Mouse (Mus musculus) adrenal gland, postnatal 4 days (tissue): Measurements from ENCODE around the gene Tbx10. TPM values are rescaled to one million over a fixed set of nuclear protein-coding genes. Genes with fewer than 3 reads are reported as not detected.
"Not testable (repeated sequence)": the region's sequence is repeated elsewhere in the genome, so short reads cannot be mapped to it uniquely, and the experiment has no call there.

Source experiments
- DNase-seq, 2 experiments: peaks; one replicate each; pipeline ENCODE4 v3.0.0; 2021 to 2022; ENCODE audit warnings: low spot score in 2 of 2, mixed read lengths in 2 of 2
- total RNA-seq, 2 experiments: library from RNA; stranded (reverse); gene quantifications; 2 replicates each; pipeline ENCODE4 v1.2.3; 2021

Tbx10 gene
- total RNA-seq, 2 experiments from 2014 or later = 0.34 TPM; not detected in 1

DNA sequence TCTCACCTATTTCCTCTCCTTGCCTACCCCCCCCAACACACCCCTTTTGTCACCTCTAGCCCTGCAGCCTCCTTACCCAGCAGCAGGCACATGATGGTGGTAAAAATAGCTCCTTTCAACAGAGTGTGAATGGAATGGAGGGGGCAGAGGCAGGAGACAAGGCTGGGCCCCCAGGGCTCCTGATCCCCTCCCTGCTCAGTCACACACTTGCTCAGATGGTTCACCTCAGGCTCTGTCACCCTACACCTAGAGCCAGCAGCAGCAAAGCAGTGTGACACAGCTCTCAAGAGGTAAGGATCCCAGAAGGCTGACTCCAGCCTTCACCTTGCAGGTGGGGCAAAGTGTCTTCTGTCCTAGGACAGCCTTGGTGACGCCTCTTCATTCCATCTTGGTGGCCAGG, 10.6 kb downstream of the Tbx10 start, which contains the start of gene Doc2g:
TSS of gene Doc2g (plus strand) at position 202 of the 400 bp plus-strand sequence.
- no peak for DNase-seq

DNA sequence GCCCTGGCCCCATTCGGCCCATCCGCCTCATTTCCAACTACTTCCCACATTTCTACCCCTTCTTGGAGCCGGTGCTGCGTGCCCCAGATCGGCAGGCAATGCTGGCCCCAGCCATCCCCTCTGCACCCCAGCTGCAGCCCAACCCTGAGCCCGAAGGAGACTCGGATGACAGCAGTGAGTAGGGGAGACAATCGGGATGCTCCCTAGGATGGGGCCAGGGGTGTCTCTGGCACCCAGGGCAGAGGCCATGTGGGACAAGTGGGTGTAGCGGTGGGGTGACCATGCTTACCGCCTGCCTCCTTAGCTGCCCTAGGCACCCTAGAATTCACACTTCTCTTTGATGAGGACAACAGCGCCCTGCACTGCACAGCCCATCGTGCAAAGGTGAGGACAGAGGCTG, 11.1 kb downstream of the Tbx10 start:
- DNase-seq = no peak

DNA sequence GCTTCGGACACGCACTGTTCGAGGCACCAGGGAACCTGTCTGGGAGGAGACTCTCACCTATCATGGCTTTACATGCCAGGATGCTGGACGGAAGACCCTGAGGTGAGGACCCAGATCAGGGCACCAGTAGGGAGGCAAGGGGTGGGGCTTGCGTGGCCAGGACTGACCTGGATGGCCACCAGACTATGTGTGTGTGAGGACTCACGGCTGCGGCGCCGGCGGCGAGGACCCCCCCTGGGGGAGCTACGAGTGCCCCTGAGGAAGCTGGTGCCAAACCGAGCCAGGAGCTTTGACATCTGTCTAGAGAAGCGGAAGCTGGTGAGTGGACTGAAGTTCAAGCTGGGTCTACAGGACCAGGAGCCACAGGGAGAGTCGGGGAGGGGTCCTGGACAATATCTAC, 11.8 kb downstream of the Tbx10 start:
- DNase-seq = no peak

DNA sequence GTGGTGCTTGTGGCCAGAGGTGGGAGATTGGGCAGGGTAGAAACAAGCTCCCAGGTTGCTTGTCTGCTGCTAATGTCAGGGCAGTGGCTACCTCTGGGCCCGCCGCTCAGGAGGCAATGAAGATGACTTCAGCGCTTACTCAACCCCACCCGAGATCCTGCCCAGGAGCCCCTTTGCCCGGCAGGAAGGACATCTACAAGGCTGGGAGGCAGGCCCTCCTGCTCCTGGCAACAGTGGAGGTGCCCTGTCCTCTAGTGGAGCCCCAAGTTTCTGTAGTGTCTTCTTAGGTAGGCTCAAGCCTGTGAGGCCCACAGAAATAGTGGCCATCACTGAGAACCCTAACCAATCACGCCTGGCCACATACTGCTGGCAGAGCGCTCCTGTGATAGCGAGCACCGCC, 12.5 kb downstream of the Tbx10 start:
- DNase-seq = no peak

DNA sequence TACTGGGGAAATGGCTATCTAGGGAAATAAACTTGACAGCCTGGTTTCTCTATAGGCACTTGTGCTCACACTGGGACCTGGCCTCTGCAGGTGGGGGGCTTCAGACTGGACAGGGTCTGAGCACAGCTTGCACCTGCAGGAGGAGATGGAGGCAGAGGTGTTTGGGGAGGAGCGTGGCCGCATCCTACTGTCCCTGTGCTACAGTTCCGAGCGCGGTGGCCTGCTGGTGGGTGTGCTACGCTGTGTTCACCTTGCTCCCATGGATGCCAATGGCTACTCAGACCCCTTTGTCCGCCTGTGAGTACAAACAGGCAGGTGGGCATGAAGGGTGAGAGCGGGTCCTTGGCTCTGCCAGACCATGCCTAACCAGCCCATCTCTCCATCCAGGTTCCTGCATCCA, 13.4 kb downstream of the Tbx10 start:
- no peak for DNase-seq

DNA sequence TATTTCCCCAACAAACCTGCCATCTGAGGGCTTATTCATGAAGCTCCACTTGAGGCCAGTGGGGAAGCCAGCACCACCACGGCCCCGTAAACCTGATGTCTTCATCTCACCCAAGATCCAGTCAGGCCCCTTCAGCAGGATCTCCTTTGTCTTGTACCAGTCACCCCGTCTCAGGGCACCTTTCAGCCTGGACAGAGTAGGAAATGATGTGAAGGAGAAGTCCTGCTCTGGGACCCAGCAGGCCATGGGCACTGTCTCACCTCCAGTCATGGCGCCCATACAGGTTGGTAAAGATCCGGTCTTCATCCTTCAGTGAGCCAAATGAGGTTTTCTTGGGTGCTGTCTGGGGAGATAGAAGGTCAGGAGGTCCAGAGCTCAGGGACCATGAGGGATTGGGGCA, 18.5 kb downstream of the Tbx10 start:
- no peak for DNase-seq

DNA sequence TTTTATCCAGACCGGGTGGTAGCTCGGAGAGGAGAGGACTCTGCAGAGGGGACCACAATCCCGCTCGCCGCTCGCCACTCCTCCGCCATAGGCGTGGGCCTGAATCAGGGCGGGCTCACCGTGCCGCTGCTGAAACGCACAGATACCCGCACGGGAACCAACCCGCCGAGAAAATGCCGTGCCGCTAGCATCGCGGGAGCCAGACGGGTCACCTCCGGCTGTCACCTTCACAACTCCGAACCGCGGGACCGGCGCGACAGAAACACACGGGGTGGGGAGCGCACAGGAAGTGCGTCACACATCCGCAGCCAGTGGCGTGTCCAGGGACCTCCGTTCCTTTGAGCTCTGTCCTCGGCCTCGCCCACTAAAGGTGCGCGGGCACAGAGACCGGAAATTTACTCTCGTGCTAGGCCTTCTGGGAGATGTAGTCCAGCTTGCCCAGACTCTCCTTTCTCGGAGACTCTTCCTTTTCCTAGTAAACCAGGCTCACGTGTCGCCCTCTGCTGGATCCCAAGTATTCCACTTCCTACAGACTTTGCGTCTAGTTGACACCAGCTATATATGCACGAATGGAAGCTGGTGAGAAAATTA, 20.0 kb downstream of the Tbx10 start, which contains the start of gene Ndufv1:
TSS of gene Ndufv1 (minus strand) at position 375 of the 591 bp plus-strand sequence.
- peak; percentile 77 to 89 for DNase-seq

DNA sequence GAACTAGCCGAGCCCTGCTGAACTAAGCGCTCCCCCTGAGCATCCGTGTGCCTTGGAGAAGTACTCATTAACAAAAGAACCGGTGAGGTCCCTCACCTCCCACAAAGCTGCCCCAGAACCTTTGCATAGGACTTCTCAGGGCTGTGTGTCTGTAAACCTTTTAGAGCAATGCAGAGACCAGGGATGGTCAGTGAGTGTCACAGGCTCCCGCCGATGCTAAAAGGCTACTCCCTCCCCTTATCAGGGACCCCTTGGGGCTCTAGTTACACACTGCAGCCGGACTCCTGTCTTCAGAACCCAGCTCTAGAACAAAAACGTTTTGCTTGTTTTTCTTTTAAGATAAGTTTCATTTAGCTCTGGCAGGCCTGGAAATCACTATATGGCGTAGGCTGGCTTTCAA, 20.5 kb downstream of the Tbx10 start:
- DNase-seq = no peak

DNA sequence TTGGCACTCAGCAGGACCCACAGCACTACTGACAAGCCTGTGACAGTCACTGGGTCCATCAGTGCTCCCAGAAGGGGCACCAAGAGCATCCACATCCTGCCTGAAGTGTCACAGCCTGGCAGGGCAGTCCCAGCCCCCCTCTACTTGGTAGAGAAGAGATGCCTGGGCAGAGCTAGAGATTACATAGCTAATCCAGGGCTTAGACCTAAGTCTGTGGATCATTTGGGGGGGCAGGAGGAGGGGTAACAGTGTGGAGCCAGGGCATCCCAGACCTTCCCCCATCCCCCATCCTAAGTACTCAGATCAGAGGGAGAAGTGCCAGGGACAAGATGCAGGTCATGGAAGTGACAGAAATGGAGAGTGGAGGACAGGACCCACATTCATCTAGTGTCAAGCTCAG, 22.2 kb downstream of the Tbx10 start:
- DNase-seq = no peak

DNA sequence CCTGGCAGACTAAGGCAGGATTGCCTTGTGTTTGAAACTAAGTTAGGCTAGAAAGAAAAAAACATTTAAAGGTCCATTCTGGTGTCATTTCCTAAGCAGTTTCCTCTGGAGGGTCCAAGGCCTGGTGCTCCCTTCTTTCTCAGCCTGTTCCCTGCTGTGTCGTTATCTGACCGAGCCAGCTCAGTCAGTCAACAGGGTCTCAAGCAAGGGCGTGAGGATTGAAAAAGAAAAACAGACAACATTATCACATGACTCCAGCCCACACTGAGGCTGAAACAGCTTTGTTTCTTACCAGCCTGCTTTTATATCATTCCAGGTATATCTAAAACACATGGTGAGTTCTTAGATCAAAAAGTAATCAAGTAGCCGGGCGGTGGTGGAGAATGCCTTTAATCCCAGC, 23.1 kb downstream of the Tbx10 start:
- no peak for DNase-seq

DNA sequence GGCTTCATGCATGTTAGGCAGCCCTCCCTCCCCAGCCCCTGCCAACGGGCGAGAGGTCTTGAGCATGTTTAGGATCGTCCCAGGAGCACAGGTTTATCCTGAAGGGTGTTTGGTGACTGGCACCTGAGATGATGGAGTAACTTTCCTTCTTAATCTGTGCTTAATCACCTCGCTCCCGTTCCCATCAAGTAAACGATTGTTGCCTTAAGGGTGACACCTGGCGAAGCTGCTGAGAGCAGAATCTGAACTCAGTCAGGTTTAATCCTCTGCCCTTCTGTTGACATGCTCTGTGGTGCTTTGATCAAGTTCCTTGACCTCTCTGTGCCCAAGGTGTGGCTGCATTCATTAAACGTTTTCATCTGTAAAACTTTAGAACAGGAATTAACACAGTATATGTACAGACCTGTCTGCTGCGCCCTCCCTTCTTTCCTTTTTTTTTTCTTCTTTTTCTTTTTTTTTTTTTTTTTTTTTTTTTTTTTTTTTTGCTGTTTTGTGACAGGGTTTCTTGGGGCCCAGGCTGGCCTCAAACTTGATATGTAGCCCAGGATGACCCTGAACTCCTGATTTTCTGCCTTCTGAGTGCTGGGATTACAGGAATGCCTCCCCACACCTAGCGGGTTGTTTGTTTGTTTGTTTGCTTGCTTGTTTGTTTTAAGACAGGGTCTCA, 25.5 kb downstream of the Tbx10 start:
- DNase-seq = no peak

DNA sequence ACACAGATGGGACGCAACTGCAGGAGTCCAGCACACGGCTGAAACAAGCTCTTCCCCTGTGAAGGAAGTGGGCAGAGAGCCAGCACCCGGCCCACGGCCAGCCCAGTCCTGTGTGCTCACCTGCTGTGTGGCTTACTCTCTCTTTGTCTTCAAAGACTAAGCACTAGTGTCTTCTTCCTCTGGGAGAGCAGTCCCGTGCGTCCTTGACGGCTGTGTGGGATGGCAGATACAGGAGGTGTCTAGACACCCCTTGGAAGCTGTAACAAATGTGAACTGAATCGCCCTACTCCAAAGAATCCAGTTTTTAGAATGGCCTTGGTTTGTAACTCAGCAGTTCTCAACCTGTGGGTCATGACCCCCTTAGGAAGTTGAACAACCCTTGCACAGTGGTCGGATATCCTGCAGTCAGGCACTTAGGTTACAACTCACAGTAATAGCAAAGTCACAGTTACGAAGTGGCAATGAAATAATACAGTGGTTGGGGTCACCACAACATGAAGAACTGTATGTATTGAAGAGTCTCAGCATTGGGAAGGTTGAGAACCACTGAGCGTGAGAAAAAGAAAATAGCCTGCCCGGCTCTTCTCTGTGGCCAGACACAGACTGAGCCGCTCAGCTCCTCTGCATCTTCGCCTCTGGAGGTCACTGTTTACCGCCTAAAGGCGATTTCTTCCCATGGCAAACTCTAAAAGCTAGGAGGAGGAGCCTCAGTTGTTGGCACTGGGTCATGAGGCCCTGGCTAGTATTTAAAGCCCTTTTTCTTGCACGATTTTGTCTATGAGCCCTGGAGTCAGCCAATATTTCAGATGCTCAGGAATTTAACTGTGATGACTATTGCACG, 26.4 kb downstream of the Tbx10 start:
- peak in 1 of 2 experiments; percentile 60 for DNase-seq

DNA sequence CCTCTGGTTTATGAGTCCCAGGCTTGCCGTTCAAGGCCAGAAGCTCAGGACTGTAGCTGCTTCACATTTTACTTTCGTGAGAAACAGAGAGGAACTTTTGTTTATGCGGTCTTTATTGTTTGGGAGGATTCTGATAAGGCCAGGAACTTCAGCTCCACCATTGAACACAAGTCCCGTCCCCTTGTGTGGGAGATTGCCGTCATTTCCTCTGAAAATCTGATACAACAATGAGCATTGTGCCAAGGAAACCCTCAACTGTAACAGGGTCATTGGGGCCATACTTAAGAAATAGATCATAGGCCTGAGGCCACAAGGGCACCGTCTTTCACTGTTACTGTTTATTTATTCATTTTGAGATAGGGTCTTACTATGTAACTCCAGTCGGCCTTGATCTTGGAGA, 30.6 kb downstream of the Tbx10 start:
- no peak for DNase-seq

DNA sequence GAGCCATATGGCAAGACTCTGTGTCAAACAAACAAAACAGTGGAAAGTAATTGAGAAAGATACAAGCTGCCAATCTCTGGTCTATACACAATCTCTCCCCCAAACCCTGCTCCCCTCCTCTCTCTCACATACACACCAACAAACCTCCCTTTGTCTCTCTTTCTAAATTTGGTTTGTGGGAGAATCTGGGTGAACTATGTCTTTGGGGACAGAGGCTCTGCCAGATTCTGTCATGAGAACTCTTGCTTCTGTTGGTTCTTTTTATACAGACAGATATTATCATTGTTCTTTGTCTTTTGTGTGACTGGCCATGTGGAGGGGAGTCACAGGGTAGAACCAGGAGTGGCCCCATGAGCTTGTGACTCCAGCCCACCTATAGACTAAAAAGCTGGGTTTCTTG, 35.0 kb downstream of the Tbx10 start:
- no peak for DNase-seq

DNA sequence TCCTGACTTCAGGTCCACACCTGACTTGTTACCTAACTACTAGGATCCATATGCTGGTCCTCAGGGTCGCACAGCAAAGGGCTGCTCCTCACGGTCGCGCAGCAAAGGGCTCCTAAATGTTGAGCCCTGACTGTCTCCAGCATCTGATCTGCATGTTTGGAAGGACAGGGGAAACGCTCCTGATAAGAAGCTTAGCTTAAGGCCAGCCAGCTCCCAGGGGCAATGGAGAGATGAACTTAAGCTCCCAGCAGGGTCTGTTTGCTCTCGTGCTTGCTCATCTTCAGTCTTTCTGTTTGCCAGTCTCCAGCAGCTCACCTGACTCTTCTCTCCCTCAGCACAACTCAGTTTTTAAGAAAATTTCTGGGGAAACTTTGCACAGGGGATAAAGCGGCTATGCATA, 40.1 kb downstream of the Tbx10 start:
- no peak for DNase-seq

DNA sequence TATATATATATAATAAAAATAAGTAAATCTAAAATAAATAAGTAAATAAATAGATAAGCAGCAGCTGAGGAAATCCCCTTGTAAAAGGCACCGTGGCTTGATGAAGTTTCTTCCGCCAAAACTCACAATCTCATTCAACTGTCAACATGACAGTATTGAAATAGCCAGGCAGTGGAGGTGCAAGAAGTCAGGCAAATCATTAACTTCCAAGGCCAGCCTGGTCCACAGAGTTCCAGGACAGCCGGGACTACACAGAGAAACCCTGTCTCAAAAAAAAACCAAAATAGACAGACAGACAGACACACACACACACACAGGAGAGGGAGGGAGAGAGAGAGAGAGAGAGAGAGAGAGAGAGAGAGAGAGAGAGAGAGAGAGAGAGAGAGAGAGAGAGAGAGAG, 40.7 kb downstream of the Tbx10 start:
- no peak for DNase-seq

DNA sequence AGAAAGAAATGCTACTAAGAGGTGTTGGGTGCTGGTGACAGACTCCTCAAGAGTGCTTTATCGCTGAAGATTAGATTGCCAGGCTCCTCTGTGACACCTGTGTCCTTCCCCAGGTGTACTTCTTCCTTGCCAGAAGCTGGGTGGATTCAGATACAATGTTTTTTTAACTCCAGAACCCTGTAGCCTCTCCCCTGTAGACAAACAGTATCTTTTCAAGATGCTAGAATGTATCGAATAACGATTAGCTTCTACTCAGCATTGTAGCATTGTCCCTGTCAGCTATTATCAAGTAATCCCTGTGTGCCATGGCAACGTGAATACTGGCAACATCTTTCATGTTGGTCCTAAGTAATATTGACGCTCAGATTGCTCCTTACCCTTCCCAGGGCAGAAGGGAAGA, 41.2 kb downstream of the Tbx10 start:
- no peak for DNase-seq

DNA sequence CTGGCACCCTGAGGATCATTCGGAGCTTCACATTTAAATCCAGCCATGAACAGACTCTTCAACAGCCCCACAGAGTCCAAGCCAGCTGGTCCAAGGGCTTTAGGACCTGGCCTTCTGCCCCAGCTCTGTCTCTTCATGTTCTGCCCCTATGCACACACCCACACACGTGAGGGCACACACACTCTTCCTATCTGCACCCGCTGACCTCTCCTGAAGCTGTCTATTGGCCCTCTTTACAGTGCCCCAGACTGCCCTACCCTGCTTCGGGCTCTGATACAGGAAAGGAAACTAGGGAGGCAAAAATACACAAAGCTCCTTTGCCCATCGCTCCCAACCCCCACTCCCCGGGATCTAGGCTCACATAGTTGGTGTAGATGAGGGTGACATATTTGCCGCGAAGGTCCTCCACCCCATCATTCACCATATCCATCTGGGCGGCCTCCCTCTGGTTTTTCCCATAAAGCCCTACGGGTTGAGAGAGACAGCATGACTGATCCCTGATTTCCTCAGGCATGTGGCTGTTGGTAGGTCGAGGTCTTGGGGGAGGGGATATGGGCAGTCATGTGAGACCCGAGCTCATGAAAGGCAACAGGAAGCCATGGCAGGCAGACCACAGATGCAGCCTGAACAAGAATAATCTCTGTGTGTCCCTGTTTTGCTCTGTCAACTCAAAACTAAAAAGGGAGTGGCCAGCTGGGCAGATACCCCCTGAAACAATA, 43.9 kb downstream of the Tbx10 start:
- DNase-seq = no peak

DNA sequence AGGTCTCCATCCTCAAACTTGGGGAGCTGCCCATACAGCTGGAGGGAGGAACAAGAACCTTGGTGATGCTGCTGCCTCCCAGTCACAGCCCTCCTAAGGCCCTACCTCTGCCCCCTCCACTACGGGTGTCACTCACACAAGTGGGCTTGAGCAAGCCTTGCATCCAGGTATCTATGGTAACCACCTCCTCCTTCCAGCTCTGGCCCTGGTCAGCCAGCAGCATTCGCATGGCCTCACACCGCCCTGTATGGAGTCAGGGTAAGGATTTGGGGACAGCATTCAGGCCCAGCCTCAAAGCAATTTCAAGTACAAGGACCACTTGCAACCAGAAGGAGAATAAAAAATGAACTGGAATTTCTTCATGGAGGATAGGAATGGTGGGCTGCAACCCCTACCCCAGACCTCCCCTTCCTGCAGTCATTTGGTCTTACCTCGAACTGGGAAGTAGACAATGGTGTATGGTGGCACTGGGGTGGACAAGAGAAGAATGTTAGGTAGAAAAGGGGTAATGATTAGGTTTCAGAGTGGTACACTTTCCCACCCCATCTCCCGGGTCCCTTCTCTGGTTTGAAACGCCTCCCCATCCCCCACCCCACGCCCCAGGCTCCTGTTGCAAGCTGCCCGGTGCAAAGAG, 44.7 kb downstream of the Tbx10 start:
- not testable (repeated sequence) for DNase-seq

DNA sequence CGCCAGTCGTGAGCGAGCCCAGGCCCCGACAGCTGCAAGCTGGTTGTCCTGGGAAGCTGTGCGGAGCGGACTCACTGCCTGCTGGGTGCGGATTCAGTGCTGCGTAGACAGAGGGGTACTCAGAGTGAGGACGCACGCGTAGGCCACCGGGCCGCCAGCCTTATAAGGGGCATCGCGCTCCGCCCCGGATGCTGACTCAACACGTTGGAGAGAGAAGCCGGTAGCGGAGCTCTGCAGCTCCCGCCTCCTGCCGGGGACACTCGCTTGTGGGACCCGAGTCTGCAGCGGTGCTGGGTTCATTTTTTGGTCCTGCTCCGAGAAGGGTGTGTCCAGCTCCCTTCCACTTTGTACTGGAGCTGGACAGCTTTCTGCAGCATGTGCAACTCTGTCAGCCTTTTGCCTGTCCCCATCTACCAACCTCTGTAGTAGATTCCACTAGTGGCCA, 45.3 kb downstream of the Tbx10 start, which contains the start of gene Gstp1:
TSS of gene Gstp1 (minus strand) at position 198 of the 445 bp plus-strand sequence.
- peak; percentile 63 to 76 for DNase-seq

DNA sequence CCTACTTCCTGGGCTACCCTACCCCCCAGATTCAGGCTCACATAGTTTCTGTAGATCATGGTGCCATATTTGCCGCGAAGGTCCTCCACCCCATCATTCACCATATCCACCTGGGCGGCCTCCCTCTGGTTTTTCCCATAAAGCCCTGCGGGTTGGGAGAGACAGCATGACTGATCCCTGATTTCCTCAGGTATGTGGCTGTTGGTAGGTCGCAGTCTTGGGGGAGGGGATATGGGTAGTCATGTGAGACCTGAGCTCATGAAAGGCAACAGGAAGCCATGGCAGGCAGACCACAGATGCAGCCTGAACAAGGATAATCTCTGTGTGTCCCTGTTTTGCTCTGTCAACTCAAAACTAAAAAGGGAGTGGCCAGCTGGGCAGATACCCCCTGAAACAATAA, 48.4 kb downstream of the Tbx10 start:
- DNase-seq = not testable (repeated sequence)
